Mouse (Mus musculus) liver (tissue): ENCODE results near the gene Tmem59l.

Experiments
- DNase-seq: peaks from one replicate; pipeline ENCODE4 v3.0.0-alpha.2; 2020; ENCODE audit warnings: mixed read lengths

Gene Tmem59l

GRCm38 (mm10) chr8:70506328-70507026 lies 19.3 kb upstream of the Tmem59l start, which contains the start of gene Rex1bd:
Gene Rex1bd, minus strand, starts transcription at chr8:70506752.
- peak; percentile 95 for DNase-seq

- no peak for DNase-seq
Observed at GRCm38 (mm10) chr8:70505698-70506327, 18.7 kb upstream of the Tmem59l start.

- DNase-seq, result peak; percentile 85
Observed at GRCm38 (mm10) chr8:70504851-70505250, 17.7 kb upstream of the Tmem59l start.

- DNase-seq, result no peak
Observed at GRCm38 (mm10) chr8:70504291-70504716, 17.1 kb upstream of the Tmem59l start.

- peak; percentile 80 for DNase-seq
Observed at GRCm38 (mm10) chr8:70503062-70503750, 16.0 kb upstream of the Tmem59l start.

- no peak for DNase-seq
Observed at GRCm38 (mm10) chr8:70502540-70502939, 15.4 kb upstream of the Tmem59l start.

- DNase-seq, result peak; percentile 57
Observed at GRCm38 (mm10) chr8:70501820-70502529, 14.8 kb upstream of the Tmem59l start.

- peak; percentile 86 for DNase-seq
Observed at GRCm38 (mm10) chr8:70500386-70501301, 13.5 kb upstream of the Tmem59l start.

- no peak for DNase-seq
Observed at GRCm38 (mm10) chr8:70495771-70496062, 8.6 kb upstream of the Tmem59l start.

GRCm38 (mm10) chr8:70495001-70495770 lies 8.0 kb upstream of the Tmem59l start:
- DNase-seq, result no peak

- no peak for DNase-seq
Observed at GRCm38 (mm10) chr8:70494416-70494945, 7.3 kb upstream of the Tmem59l start.

- DNase-seq, result no peak
Observed at GRCm38 (mm10) chr8:70493692-70494415, 6.7 kb upstream of the Tmem59l start.

- no peak for DNase-seq
Observed at GRCm38 (mm10) chr8:70492664-70493640, 5.8 kb upstream of the Tmem59l start, which contains the start of gene Crlf1. Gene Crlf1, plus strand, starts transcription at chr8:70493158.

GRCm38 (mm10) chr8:70490880-70491495 lies 3.8 kb upstream of the Tmem59l start:
- no peak for DNase-seq

- no peak for DNase-seq
Observed at GRCm38 (mm10) chr8:70490061-70490879, 3.1 kb upstream of the Tmem59l start.

GRCm38 (mm10) chr8:70489576-70489975 lies 2.4 kb upstream of the Tmem59l start:
- no peak for DNase-seq

- no peak for DNase-seq
Observed at GRCm38 (mm10) chr8:70488931-70489470, 1.8 kb upstream of the Tmem59l start.
